Mouse (Mus musculus) lung, adult 2 months (tissue): ENCODE data around the gene Plppr5. TPM values are rescaled to one million over a fixed set of nuclear protein-coding genes. Genes with fewer than 3 reads are reported as not detected.

Source experiments
- DNase-seq: peaks from one replicate; pipeline ENCODE4 v3.0.0; 2022
- H3K4me1 ChIP-seq: fragments of 200-500 bp; 2 replicates; pipeline ENCODE4 v1.6.1; 2011; ENCODE audit warnings: low read length; ENCODE audit not compliant: control insufficient read depth, insufficient read depth
- H3K4me3 ChIP-seq: fragments of 200-500 bp; replicated peaks from 2 replicates; pipeline ENCODE3; 2011; ENCODE audit warnings: low read depth, mild to moderate bottlenecking, control low read depth, low read length; ENCODE audit errors: extremely low read depth
- CTCF ChIP-seq: fragments of 200-500 bp; IDR thresholded peaks from 2 replicates; pipeline ENCODE4 v1.5.1; 2011; ENCODE audit warnings: mild to moderate bottlenecking, low read length, control low read depth; ENCODE audit not compliant: insufficient read depth
- POLR2A ChIP-seq: fragments of 200-500 bp; IDR thresholded peaks from 2 replicates; pipeline ENCODE4 v1.6.1; 2011; ENCODE audit warnings: low read depth, mild to moderate bottlenecking, control low read depth, low read length, borderline replicate concordance; ENCODE audit errors: extremely low read depth
- WGBS: fragments of 180-500 bp; shearing (Covaris S2); methylation state at CpG from one replicate; pipeline ENCODE4 v1.1.7; 2018; 5-methylcytosine and 5-hydroxymethylcytosine counted together
- polyA plus RNA-seq: library from polyadenylated mRNA; depleted of rRNA; stranded (reverse); fragments of >200 nt; gene quantifications from 2 replicates; pipeline ENCODE4 v1.2.3, GENCODE M21; 2012; rRNA removed

Plppr5 gene
- 0.04 TPM in 1 of 2 replicates, not detected in the other for polyA plus RNA-seq

DNA sequence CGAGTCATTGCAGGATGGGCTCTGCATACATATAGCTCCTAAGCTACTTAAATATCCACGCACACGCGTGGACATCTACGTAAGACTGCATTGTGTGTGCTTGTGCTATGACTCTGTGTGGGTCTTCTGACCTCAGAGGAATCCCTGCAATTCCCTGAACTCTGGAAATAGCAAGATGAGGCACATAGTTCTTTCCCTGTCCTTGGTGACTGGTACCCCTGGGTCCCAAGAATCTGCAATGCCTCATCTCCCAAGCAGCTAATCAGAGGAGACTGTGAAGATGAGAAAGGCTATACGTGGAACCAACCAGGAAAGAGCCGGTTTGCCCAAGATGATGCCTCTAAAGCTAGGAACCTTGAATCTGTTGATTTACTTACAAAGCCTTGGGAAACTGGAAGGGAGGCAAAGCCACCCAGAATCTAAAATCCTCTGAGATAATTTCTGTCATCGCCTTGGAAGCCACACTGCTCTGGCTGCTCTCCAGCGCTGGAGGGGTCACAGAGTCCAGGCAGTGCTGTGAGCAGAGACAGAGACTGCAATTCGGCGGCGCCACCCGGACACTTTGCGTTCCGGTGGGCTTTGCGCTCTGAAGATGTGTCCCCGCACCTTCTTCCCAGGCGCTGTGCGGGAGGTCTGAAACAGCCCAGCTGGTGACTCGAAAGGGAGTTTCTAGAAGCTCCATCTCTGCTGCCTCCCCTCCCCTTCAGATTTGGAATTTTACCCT is at the start of gene Plppr5:
TSS of gene Plppr5 (plus strand) at position 308 of the 724 bp plus-strand sequence.
- Histone ChIP-seq H3K4me3 (no peak within 1 kb of the TSS), H3K4me1 (no peaks in the 10 kb centered on the region)
- DNase-seq, result no peak
- WGBS, result 26% methylated on average over 20 of the region's 20 CpGs
- TF ChIP-seq POLR2A, result no peak
- TF ChIP-seq CTCF, result no peak

DNA sequence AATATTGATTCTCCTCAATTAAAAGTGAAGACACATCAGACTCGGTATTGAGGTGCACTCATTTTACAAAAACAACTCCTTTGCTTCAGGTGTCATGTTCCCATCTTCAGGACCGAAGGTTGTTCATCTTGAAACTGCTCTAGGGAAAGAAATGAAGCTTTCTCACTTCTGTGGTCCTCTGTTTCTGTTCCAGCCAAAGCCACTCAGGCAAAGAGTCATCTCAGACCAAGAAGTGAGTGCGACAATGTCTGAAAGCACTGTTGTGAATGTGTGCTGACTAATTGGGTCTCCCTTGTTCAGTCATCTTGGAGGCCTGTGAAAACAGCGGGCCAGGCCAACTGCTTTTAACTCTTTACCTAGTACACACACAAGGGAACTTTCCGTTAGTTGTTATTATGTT is 24.7 kb upstream of the Plppr5 start:
- Histone ChIP-seq H3K4me1 (no peaks in the 10 kb centered on the region), H3K4me3 (no peak overlapping the region)
- WGBS, result 87% methylated on average over 5 of the region's 5 CpGs
- no peak for DNase-seq
- TF ChIP-seq CTCF (no peak), POLR2A (no peak)

DNA sequence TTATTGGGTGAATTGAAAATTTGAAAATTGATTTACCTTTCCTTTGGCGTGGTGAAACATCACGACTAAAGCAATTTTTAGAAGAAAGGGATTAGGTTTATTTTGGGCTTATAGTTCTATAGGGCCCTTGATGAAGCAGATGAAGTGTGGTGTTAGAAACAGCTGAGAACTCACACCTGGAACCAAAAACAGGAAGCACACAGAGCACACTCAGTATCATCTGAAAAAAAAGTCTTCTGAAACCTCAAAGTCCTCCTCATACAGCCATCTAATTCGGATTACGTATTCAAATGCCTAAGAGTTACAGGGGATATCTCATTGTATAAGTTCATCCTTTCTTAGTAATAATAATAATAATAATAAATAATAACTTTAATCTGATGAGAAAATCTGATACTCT is 24.1 kb upstream of the Plppr5 start:
- H3K4me1 ChIP-seq, result no peaks in the 10 kb centered on the region
- H3K4me3 ChIP-seq, result no peak overlapping the region
- DNase-seq, result no peak
- TF ChIP-seq CTCF (no peak), POLR2A (no peak)
- WGBS, result 83% methylated on average over 4 of the region's 4 CpGs

DNA sequence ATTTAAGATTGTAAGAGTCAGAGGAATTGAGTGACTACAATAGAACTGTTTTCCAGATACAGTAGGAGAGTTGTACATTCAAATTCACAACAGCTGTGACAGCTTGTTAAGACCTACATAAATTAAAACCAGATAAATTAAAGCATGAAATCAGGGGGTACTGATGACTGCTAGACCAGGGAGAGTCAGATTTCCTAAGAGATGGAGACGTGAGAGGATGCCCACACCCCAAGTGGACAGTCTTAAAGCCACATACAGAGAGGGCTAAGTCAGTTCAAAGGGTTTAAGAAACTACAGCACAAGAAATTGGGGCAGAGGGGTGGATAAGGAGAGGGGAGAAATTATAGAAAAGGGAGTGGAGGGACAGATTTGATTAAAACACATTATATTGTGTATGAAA is 17.7 kb upstream of the Plppr5 start:
- Histone ChIP-seq H3K4me1 (no peaks in the 10 kb centered on the region), H3K4me3 (no peak overlapping the region)
- no peak for DNase-seq
- TF ChIP-seq CTCF (no peak), POLR2A (no peak)
- WGBS, result 52% methylated on average over 1 of the region's 1 CpGs

DNA sequence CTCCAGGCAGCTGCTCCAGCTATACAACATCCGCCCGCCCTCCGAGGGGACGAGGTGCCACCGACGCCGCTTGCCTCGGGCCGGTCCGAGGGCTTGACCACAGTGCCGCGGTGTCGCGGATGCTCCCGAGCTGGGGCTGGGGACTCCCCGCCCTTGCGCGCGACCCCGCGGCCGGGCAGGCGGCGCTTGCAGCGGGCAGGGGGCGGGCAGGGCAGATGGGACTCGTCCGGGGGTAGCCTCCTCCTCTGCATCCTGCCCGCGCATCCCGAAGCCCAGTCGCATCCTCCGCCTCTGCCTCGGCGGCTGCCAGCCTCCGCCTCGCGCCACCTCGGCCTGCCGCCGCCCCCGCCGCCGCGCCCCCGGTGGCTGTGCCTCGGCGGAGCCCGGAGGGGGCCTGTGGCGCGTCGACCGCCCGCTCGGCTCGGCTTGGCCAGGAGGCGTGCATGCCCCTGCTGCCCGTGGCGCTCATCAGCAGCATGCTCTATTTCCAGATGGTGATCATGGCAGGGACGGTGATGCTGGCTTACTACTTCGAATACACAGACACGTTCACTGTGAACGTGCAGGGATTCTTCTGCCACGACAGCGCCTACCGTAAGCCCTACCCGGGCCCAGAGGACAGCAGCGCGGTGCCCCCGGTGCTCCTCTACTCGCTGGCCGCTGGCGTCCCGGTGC is 754 bp downstream of the Plppr5 start:
- 2% methylated on average over 67 of the region's 74 CpGs for WGBS
- no peak for DNase-seq
- no peaks in the 10 kb centered on the region for H3K4me1 ChIP-seq
- H3K4me3 ChIP-seq, result no peak overlapping the region
- TF ChIP-seq CTCF, result no peak

DNA sequence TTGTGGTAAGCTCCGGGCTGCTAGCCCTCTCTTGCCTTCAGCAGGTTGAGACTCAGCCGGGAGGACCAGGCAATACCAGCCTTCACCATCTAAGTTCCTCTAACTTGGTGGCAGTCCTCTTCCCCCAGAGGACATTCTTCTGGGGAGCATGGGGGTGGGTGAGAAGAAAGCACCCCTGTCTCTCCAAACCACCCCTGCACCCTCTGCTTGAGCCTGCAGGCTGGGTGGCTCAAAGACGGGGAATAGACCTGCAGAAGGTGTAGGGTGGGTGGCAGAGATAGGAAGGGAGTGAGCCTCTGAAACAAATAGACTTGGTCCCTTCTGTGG is 1.3 kb downstream of the Plppr5 start:
- TF ChIP-seq CTCF (no peak), POLR2A (no peak)
- no peak for DNase-seq
- no peaks in the 10 kb centered on the region for H3K4me1 ChIP-seq
- no peak overlapping the region for H3K4me3 ChIP-seq
- 19% methylated on average over 3 of the region's 3 CpGs for WGBS

DNA sequence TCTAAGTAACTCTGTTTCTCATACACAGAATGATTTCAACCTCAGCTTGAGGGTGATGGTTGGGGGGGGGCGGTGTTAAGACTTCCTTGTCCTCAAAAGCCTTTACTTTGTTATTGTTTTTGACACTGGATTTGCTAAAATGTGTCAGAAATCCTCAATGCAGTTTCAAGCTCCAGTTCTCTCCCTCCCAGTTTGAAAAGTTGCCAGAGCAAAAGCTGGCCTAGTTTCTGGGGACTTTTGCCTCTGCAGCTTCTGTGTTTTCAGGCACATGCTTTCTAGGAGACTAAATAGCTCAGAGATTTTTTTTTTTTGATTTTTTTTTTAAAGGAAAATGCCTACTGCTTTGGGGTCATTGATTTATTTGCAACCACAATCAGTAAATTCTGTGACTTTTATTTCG is 2.7 kb downstream of the Plppr5 start:
- DNase-seq, result no peak
- 81% methylated on average over 2 of the region's 2 CpGs for WGBS
- H3K4me3 ChIP-seq, result no peak overlapping the region
- TF ChIP-seq POLR2A, result no peak
- no peak for TF ChIP-seq CTCF
- no peaks in the 10 kb centered on the region for H3K4me1 ChIP-seq

DNA sequence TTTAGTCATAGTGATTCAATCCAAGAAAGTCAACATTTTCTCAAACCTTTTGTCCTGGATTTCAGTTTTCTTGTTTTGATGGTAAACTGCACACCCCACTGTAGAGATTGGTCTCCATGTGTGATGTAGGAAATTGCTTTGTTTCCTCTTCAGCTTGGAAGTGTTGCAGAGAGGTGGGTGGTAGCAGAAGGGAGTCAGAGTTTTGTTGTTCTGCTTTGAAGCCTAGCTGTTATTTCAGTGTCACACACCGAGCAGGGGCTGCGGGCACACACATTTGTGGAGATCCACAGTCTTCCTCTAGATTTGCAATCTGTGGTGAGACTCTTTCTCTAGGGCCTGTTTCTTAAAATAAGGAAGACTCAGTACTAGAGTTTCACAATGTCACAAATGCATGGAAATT is 8.0 kb downstream of the Plppr5 start:
- no peak for DNase-seq
- H3K4me1 ChIP-seq, result no peaks in the 10 kb centered on the region
- no peak overlapping the region for H3K4me3 ChIP-seq
- TF ChIP-seq CTCF (no peak), POLR2A (no peak)
- WGBS, result 78% methylated on average over 2 of the region's 2 CpGs

DNA sequence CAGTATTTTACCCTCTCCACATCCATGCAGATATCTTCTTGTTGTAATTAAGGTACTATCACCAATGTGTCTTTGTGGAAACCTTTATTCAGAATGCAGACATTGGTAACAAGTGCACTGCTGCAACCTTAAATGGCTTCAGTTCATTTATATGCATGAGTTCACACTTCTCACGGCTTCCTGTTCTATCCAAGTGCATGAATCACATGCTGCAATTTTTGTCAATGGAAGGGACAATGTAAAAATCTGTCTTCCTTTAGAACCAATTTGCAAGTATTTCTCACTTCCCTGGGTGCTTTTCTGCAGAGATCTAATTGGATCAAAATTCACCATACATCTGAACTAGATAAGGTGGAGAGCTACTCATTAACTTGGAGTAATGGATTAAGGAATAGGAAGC is 27.8 kb downstream of the Plppr5 start:
- Histone ChIP-seq H3K4me3 (no peak overlapping the region), H3K4me1 (no peaks in the 10 kb centered on the region)
- DNase-seq, result no peak
- no peak for TF ChIP-seq CTCF
- TF ChIP-seq POLR2A, result no peak
- WGBS, result 68% methylated on average over 1 of the region's 1 CpGs

DNA sequence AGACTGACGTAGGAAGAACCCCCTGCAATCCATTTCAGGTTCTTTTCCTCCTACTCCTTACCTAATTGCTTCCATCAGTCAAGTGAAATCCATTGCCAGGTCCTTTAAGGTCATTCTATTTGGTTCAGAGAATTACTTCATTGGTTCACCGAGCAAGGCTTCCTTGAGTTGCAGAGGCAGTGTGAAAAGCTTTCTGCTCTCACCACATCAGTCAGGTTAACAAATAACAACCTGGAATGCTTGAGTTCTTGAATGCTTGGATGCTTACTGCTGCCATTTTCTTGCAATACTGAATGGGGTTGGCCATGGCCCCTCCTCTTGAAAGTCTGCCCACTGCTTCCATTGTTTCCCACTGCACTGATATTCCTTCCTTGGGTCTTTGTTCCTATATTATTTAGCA is 28.8 kb downstream of the Plppr5 start:
- TF ChIP-seq POLR2A (no peak), CTCF (no peak)
- H3K4me1 ChIP-seq, result no peaks in the 10 kb centered on the region
- no peak for DNase-seq
- 59% methylated on average over 2 of the region's 2 CpGs for WGBS
- no peak overlapping the region for H3K4me3 ChIP-seq

DNA sequence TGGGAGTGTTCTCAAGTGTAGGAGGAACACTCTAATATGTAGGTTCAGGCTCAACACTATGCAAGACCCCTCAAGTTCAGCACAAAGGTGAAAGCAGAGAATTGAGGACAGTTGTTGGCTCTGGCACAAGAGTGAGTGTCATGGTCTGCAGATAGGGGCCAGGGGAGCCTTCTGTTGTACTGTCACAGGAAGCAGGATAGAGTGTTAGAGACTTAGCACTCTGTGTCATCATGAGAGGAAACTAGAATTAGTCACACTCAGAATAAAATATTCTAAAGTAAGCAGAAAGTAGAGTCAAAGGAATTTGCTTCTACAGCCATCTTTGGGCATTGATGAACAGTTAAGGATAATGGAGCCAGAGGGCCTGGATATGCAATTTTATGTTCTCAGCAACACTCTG is 31.7 kb downstream of the Plppr5 start:
- H3K4me1 ChIP-seq, result no peaks in the 10 kb centered on the region
- no peak for DNase-seq
- no peak overlapping the region for H3K4me3 ChIP-seq
- TF ChIP-seq POLR2A (no peak), CTCF (no peak)

DNA sequence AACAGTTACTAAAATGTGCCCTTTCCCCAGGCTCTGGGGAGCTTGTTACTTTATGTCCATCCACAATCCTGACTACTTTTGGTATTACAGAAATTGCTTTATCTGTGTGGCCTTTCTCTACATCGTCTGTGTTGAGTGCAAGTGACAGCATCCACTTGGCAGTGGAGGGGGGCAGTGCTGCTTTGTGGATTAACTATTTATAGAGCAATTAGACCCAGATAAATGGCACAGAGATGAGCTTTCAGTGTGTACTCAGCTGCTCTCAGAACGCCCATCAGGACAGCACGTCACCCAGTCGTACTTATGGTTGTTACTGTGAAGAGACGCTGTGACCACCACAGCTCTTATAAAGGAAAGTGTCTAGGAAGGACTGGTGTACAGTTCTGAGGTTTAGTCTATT is 36.8 kb downstream of the Plppr5 start:
- Histone ChIP-seq H3K4me3 (no peak overlapping the region), H3K4me1 (no peaks in the 10 kb centered on the region)
- no peak for DNase-seq
- 66% methylated on average over 5 of the region's 5 CpGs for WGBS
- no peak for TF ChIP-seq POLR2A
- TF ChIP-seq CTCF, result no peak
